ENCODE assay signal across 15 mouse cellular contexts in the genomic region with DNA sequence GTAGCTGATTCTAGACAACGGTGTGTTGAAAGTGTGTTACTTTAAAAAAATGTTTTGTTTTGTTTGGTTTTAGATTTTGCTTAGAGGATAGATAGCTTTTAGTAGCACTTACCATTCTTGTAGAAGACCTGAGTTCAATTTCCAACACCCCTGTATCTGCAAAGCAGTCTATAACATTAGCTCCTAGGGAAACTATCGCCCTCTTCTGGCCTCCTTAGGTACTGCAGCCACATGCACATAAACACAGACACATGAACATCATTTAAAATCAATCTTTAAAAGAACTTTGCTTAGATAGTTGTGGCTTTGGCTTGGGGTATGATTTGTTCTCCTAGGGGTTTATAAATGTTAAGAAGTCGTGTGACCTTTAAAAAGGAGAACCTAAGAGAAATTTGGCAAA. TPM values are rescaled to one million over a fixed set of nuclear protein-coding genes. Genes with fewer than 3 reads are reported as not detected.
A peak's percentile ranks its signal among the peaks of the same experiment; 100 is the strongest.
DNase-seq lines count a peak whose midpoint lies in the region; ATAC-seq and TF ChIP-seq lines count a peak whose summit lies in the region.
"Had no signal": no experiment of that assay in that cellular context is flagged by ENCODE, and none has a peak within 500 bp of the region (broad histone marks: within the 10 kb centered on the region; RNA-seq: fewer than 3 reads in every experiment).

No protein-coding gene starts in this region.

- no peak overlapping the region for H3K9ac ChIP-seq in forebrain, postnatal 0 days
- no peak overlapping the region for H3K9ac ChIP-seq in forebrain, embryonic 11.5 days (ENCODE audit: low read length)
- no peak overlapping the region for H3K9ac ChIP-seq in lung, embryonic 14.5 days
- H3K9ac ChIP-seq in ES-E14 (ENCODE audit: insufficient read depth, low read depth, low read length, poor library complexity, severe bottlenecking), result no peak overlapping the region
- H3K9ac ChIP-seq: forebrain, embryonic 13.5 days; midbrain, embryonic 15.5 days had no signal

- H3K27ac ChIP-seq in forebrain, postnatal 0 days (ENCODE audit: low read depth, low read length), result no peak overlapping the region
- H3K27ac ChIP-seq in forebrain, embryonic 11.5 days (ENCODE audit: low read depth, low read length), result no peak overlapping the region
- 0 out of 2 replicates have a peak overlapping the region, but pooled peaks have one; percentile 30 for H3K27ac ChIP-seq in lung, embryonic 14.5 days (ENCODE audit: low read depth)
- H3K27ac ChIP-seq in ES-E14 (ENCODE audit: insufficient read depth, low read depth, low read length, poor library complexity, severe bottlenecking), result no peak overlapping the region
- H3K27ac ChIP-seq: forebrain, embryonic 13.5 days; midbrain, embryonic 15.5 days had no signal

- H3K27me3 ChIP-seq in forebrain, postnatal 0 days (ENCODE audit: insufficient read depth, low read length), result no peaks in the 10 kb centered on the region
- no peaks in the 10 kb centered on the region for H3K27me3 ChIP-seq in forebrain, embryonic 11.5 days (ENCODE audit: control insufficient read depth, insufficient read depth, low read length)
- H3K27me3 ChIP-seq in lung, embryonic 14.5 days (ENCODE audit: insufficient read depth, low read length), result no peaks in the 10 kb centered on the region
- H3K27me3 ChIP-seq: forebrain, embryonic 13.5 days; midbrain, embryonic 15.5 days had no signal

- no peak for ATAC-seq in forebrain, postnatal 0 days
- no peak for ATAC-seq in forebrain, embryonic 11.5 days (replicated peaks; ENCODE audit: low FRiP score)
- no peak for ATAC-seq in lung, embryonic 14.5 days (ENCODE audit: insufficient read depth)
- ATAC-seq in megakaryocyte progenitor cell, adult 5-6 weeks (replicated peaks; ENCODE audit: poor library complexity), result 0 out of 2 replicates have a peak, but pooled peaks have one; percentile 60
- ATAC-seq: forebrain, embryonic 13.5 days; midbrain, embryonic 15.5 days had no signal

- H3K4me3 ChIP-seq in forebrain, postnatal 0 days (ENCODE audit: low read depth, low read length), result no peak overlapping the region
- no peak overlapping the region for H3K4me3 ChIP-seq in forebrain, embryonic 11.5 days (ENCODE audit: low read depth, low read length)
- no peak overlapping the region for H3K4me3 ChIP-seq in lung, embryonic 14.5 days (ENCODE audit: low read depth, low read length)
- no peak overlapping the region for H3K4me3 ChIP-seq in ES-E14 (ENCODE audit: insufficient read depth in 1 of 2, low read depth in 1 of 2, low read length in 2 of 2, poor library complexity in 1 of 2, severe bottlenecking in 1 of 2)
- H3K4me3 ChIP-seq: forebrain, embryonic 13.5 days; midbrain, embryonic 15.5 days had no signal

- no peak overlapping the region for H3K4me2 ChIP-seq in forebrain, postnatal 0 days (ENCODE audit: low read depth)
- no peak overlapping the region for H3K4me2 ChIP-seq in forebrain, embryonic 11.5 days (ENCODE audit: low read depth, low read length, severe bottlenecking)
- H3K4me2 ChIP-seq in lung, embryonic 14.5 days, result no peak overlapping the region
- H3K4me2 ChIP-seq: forebrain, embryonic 13.5 days; midbrain, embryonic 15.5 days had no signal

- no peak for DNase-seq in forebrain, postnatal 0 days
- DNase-seq in forebrain, embryonic 11.5 days (ENCODE audit: low spot score), result no peak
- DNase-seq in lung, embryonic 14.5 days, result peak; percentile 45
- DNase-seq in lung, postnatal 10 days, result no peak
- DNase-seq in ES-E14 (ENCODE audit: low read depth, low spot score), result peak; percentile 65
- DNase-seq in gastrocnemius, postnatal 10 days, result no peak
- no peak for DNase-seq in urinary bladder, adult 18-20 months (ENCODE audit: low spot score in 2 of 2)
- DNase-seq: adrenal gland, adult 8-10 months; cerebellum, adult 11-12 months; heart, postnatal 4 days; kidney, postnatal 10 days; right cerebral cortex, postnatal 4 days had no signal

- no peaks in the 10 kb centered on the region for H3K36me3 ChIP-seq in forebrain, postnatal 0 days (ENCODE audit: insufficient read depth)
- no peaks in the 10 kb centered on the region for H3K36me3 ChIP-seq in forebrain, embryonic 11.5 days (ENCODE audit: control insufficient read depth, insufficient read depth, low read length)
- H3K36me3 ChIP-seq in lung, embryonic 14.5 days (ENCODE audit: insufficient read depth), result no peaks in the 10 kb centered on the region
- H3K36me3 ChIP-seq in ES-E14 (ENCODE audit: control insufficient read depth, insufficient read depth, low read length, poor library complexity, severe bottlenecking), result no peaks in the 10 kb centered on the region
- H3K36me3 ChIP-seq: midbrain, embryonic 15.5 days had no signal

- in situ Hi-C loops in ES-E14 (cut with MboI; ENCODE audit: low sequenced_read_pairs in 2 of 2, unreplicated experiment in 2 of 2), result no loop called here

- H3K9me3 ChIP-seq in forebrain, postnatal 0 days (ENCODE audit: low read length), result no peaks in the 10 kb centered on the region
- no peaks in the 10 kb centered on the region for H3K9me3 ChIP-seq in forebrain, embryonic 11.5 days (ENCODE audit: control insufficient read depth, low read length)
- H3K9me3 ChIP-seq in lung, embryonic 14.5 days (ENCODE audit: low read depth, low read length), result peaks cover 5% of the 10 kb centered on the region
- H3K9me3 ChIP-seq in ES-E14 (ENCODE audit: control insufficient read depth, insufficient read depth, low read depth, low read length), result no peaks in the 10 kb centered on the region; the same call in 1 of the 2 replicates
- H3K9me3 ChIP-seq: forebrain, embryonic 13.5 days; midbrain, embryonic 15.5 days had no signal

- 83% methylated on average over 3 of the region's 3 CpGs for WGBS in forebrain, postnatal 0 days
- 82% methylated on average over 3 of the region's 3 CpGs for WGBS in forebrain, embryonic 11.5 days
- 84% methylated on average over 3 of the region's 3 CpGs for WGBS in lung, embryonic 14.5 days

- TF ChIP-seq CTCF in forebrain, postnatal 0 days (IDR thresholded peaks at IDR 0.05; ENCODE audit: low read depth), result peak; percentile 47; the same call in 1 of the 2 replicates
- peak; percentile 66 for TF ChIP-seq CTCF in lung, embryonic 14.5 days (IDR thresholded peaks at IDR 0.05; ENCODE audit: low read depth)

- no peaks in the 10 kb centered on the region; the same call in 1 of the 2 replicates for H3K4me1 ChIP-seq in forebrain, postnatal 0 days (ENCODE audit: insufficient read depth)
- peaks cover 7% of the 10 kb centered on the region; the same call in 1 of the 2 replicates for H3K4me1 ChIP-seq in forebrain, embryonic 11.5 days (replicated peaks; ENCODE audit: control insufficient read depth, insufficient read depth, low read length)
- H3K4me1 ChIP-seq in lung, embryonic 14.5 days (ENCODE audit: insufficient read depth), result peaks cover 11% of the 10 kb centered on the region; the same call in 1 of the 2 replicates
- peaks cover 13 to 18% of the 10 kb centered on the region in 2 experiments for H3K4me1 ChIP-seq in ES-E14 (ENCODE audit: control insufficient read depth in 2 of 2, insufficient read depth in 2 of 2, low read length in 2 of 2, poor library complexity in 1 of 2)

TF ChIP-seq in ES-E14, 5 proteins besides CTCF, POLR2A, EP300 and RAD21:
- TF ChIP-seq ZC3H11A (IDR thresholded peaks at IDR 0.05; ENCODE audit: borderline replicate concordance, low read depth, low read length) (0 out of 2 replicates have a peak, but pooled peaks have one; percentile 18), HCFC1 (IDR thresholded peaks at IDR 0.05; ENCODE audit: borderline replicate concordance, insufficient read depth, low read length) (no peak)

RNA-seq across cellular contexts. Expression of a gene that starts 10.1 kb away (rescaled TPM):
- total RNA-seq in forebrain, postnatal 0 days (2014; rRNA removed), result 93.3 and 103 TPM in 2 replicates
- 138 and 141 TPM in 2 replicates for polyA plus RNA-seq in forebrain, postnatal 0 days (2015; fragmentation: Nextera tagmentation; extraction: Ambion mirVana)
- polyA plus RNA-seq in forebrain, embryonic 11.5 days (2014; fragmentation: Nextera tagmentation; extraction: Ambion mirVana), result 150 and 168 TPM in 2 replicates
- 196 and 200 TPM in 2 replicates for polyA plus RNA-seq in lung, embryonic 14.5 days (2014; fragmentation: Nextera tagmentation; extraction: Ambion mirVana)
- total RNA-seq in ES-E14 (2012; rRNA removed), result 190 and 210 TPM in 2 replicates
- total RNA-seq in megakaryocyte progenitor cell, adult 5-6 weeks (2015), result 55.6 and 57.3 TPM in 2 replicates
- 46.9 and 62.8 TPM in 2 replicates for total RNA-seq in megakaryocyte progenitor cell, adult 5-6 weeks (2017)
- 10 to 100 TPM; 70.7 to 83.8 TPM for total RNA-seq in gastrocnemius, postnatal 10 days (2021)

Comparison
In these comparisons a context has a peak if more than half of its experiments do, and no peak if none do; other contexts are left out.
1. DNase-seq: peak in lung, embryonic 14.5 days (single experiment) and ES-E14 (single experiment); none in forebrain, postnatal 0 days (single experiment), forebrain, embryonic 11.5 days (single experiment), lung, postnatal 10 days (single experiment), gastrocnemius, postnatal 10 days (single experiment) and urinary bladder, adult 18-20 months (0 of 2).